Mouse (Mus musculus) telencephalon, adult 2 months (tissue): ENCODE data around the gene Plbd1.
A peak's percentile ranks its signal among the peaks of the same experiment; 100 is the strongest.

ENCODE experiments used
- DNase-seq: peaks from one replicate; pipeline ENCODE4 v3.0.0-alpha.2; 2011; ENCODE audit warnings: low read depth, low spot score

Plbd1 gene

GRCm38 (mm10) chr6:136661706-136662016 is at the start of gene Plbd1:
Gene Plbd1 (minus strand): TSS chr6:136661928.
- no peak for DNase-seq

DNA sequence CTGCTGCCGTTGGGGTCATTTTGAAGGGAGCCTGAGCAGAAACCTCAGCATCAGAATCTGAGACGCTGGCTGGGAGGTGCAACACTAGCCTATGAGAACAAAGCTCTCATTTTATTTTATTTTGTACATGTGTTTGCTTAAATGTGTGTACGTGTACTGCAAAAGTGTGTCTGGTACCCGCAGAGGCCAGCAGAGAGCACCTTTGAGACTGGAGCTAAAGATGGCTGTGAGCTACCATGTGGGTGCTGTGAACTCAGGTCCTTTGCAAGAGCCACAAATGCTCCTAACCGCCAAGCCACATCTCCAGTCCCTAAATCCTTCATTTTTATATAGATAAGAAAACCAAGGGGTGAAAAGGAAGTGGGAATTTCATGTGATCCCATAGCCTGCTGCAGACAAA is 48.7 kb upstream of the Plbd1 start:
- no peak for DNase-seq

DNA sequence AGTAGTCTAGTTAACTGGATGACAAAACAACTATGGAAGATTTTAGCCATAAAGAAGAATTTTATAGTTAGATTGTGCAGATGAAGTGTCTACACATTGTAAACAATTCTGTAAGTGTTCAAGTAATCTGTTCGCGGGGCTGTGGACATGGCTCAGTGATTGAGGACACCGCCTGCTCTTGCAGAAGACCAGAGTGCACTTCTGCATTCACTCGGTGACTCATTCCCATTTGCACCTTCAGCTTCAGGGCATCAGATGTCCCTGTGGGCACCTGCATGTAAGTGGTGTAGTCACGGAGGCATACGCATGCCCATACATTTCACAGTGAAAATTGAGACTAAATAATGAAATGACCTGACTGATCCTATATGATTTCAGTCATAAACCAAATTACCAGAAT is 46.9 kb upstream of the Plbd1 start:
- DNase-seq, result no peak

- no peak for DNase-seq
Measured at GRCm38 (mm10) chr6:136701878-136702277, 40.1 kb upstream of the Plbd1 start.

DNA sequence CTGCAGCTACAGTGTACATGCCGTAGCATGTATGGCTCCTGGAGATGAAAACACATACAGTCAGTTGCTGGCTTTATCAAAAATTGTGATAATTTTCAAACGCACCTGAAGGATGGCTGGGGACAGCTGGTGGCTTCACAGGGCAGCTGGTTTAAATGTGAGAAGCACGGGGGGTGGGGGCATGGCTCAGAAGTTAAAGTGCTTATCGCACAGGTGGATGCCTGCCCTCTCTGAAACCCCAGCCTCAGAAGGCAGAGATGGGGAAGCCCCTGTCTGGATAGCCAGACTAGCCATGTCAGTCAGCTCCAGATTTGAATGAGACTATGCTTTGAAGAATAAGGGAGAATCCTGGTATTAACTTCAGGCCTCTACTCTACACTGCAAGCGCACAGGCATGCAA is 39.5 kb upstream of the Plbd1 start:
- no peak for DNase-seq

- no peak for DNase-seq
Measured at GRCm38 (mm10) chr6:136691314-136691713, 29.6 kb upstream of the Plbd1 start.

GRCm38 (mm10) chr6:136690527-136690926 is 28.8 kb upstream of the Plbd1 start:
- DNase-seq, result no peak

GRCm38 (mm10) chr6:136689790-136690413 is 28.2 kb upstream of the Plbd1 start:
- DNase-seq, result peak; percentile 50

DNA sequence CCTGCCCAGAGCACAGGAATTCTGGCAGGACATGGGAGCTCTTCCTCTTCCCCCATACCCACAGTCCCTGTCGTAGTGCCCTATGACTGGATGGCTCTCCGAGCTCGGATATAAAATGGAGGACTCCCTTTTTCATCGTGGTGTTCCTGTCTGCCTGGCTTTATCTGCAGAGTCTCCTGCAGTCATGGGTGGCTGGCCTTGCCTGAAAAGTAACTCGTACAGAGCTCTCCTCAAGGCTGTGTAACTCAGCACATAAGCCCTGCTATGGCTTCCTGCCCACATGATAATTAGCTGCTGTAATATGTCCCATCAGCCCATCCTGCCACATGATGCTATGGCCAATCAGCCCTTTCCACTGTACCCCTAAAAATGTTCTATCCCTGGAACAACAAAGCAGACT is 23.7 kb upstream of the Plbd1 start:
- no peak for DNase-seq

GRCm38 (mm10) chr6:136683410-136684334 is 21.9 kb upstream of the Plbd1 start:
- DNase-seq, result no peak

DNA sequence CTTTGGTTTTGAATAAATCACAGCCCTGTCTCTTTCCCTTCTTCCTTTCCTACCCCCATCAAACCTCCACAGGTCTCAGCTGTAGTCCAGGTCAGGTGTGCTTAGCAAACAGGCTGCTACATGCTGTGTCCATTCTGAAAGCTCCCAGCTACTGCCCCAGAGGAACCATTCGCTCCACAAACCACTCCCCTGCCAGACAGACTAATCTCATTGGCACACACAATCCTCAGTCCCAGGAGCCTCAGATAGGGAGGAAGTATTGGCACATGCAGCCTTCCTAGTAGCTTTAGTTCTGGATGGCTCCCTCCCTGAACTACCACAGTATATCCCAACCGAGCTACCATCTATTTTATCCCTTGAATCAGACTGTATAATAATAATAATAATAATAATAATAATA is 17.7 kb upstream of the Plbd1 start:
- DNase-seq, result no peak

GRCm38 (mm10) chr6:136674935-136675334 is 13.2 kb upstream of the Plbd1 start:
- no peak for DNase-seq

- peak; percentile 80 for DNase-seq
Measured at GRCm38 (mm10) chr6:136672467-136672866, 10.7 kb upstream of the Plbd1 start.

DNA sequence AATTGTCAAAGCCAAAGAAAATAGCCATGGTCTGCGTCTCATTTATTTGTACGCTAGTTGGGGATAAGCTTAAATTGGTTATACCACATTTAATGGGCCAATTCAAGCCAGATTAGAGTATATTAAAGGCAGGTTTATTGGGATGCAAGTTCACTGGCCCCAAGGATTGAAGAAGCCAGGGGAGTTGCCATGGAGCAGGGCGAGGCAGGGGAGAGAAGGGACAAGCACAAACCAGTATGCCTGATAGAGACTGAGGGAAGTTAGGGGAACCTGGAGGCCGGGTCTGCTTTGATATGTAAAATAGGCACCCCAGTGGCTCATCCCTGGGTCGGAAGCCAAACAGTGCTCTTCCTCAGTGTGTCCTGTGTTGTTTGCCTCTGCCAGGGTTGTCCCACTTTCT is 7.5 kb upstream of the Plbd1 start:
- no peak for DNase-seq

- no peak for DNase-seq
Measured at GRCm38 (mm10) chr6:136668266-136668986, 6.7 kb upstream of the Plbd1 start.

DNA sequence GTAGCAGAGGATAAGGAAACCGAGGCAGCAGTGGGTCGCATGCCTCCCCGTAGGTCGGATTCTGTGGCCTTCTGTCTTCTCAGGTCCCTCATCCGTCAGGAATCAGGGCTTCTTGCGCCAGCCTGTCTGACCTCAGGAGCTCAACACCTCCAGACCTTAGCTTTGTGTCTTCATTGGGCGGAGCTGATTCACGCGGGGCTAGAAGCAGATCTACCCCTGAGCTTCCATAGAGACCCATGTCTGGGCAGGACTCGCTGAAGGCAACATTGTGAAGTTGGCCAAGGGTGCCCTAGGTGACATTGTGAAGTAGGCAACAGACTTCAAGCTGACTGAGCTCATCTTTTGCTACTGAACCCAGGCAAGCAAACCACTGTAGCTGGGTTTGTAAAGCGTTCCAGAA is 335 bp upstream of the Plbd1 start:
- no peak for DNase-seq

DNA sequence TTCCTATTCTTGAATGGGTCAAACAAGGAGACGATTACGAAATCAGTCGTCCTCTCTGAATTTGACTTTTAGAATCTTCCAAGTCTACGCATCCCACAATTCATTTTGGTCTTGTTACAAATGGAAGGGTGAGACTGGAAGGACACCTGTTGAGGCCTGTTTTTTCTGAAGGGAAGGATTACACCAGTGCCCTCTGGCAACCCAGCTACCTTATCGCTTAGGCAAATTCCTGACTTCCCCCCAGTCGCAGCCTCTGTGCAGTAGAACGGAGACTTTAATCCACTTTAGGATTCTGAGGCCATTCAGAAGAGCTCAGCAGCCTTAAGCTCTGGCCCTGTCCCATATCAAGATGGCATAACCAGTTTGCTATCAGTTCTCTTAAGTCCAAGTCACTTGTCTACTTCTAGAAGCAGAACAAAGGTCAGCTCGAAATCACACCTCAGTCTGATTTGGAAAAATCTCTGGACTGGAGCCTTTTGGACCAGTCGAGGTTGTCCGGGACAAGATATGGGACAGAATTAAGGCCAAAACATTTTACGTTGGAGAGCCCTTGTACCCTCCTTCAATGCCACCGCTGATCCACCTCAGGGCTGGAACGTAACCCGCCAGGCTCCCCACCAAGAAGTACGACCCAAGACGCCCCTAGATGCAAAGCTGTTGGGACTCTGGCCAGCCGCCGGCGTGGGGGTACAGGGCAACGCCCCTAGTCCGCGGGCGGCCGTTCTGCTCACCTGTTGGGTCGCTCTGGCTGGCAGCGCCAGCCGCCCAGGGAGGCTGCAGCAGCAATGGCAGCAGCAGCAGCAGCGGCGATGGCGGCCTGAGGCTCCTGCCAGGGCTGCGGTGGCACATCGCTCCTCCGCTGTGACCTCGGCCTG is 660 bp downstream of the Plbd1 start:
- no peak for DNase-seq

GRCm38 (mm10) chr6:136659226-136659625 is 2.5 kb downstream of the Plbd1 start:
- DNase-seq, result no peak

- no peak for DNase-seq
Measured at GRCm38 (mm10) chr6:136658303-136658702, 3.4 kb downstream of the Plbd1 start.

GRCm38 (mm10) chr6:136655786-136656185 is 5.9 kb downstream of the Plbd1 start:
- no peak for DNase-seq

- no peak for DNase-seq
Measured at GRCm38 (mm10) chr6:136654470-136654869, 7.3 kb downstream of the Plbd1 start.

GRCm38 (mm10) chr6:136653331-136653730 is 8.4 kb downstream of the Plbd1 start:
- no peak for DNase-seq
